Mouse (Mus musculus) spleen, adult 2 months (tissue): ENCODE data around the gene 4921504E06Rik. TPM values are rescaled to one million over a fixed set of nuclear protein-coding genes. Genes with fewer than 3 reads are reported as not detected.
A peak's percentile ranks its signal among the peaks of the same experiment; 100 is the strongest.

Experiments used
- DNase-seq, 2 experiments: peaks; one replicate each; pipeline versions ENCODE4 v3.0.0 to v3.0.0-alpha.2; 2012 to 2021; ENCODE audit warnings: low spot score in 2 of 2, low read depth in 1 of 2
- H3K27ac ChIP-seq: fragments of 200-500 bp; 2 replicates; pipeline ENCODE4 v1.5.1; 2012; ENCODE audit warnings: low read length, inconsistent platforms; ENCODE audit not compliant: insufficient read depth
- H3K27me3 ChIP-seq: fragments of 200-500 bp; 2 replicates; pipeline ENCODE4 v1.6.1; 2012; ENCODE audit warnings: mild to moderate bottlenecking, moderate library complexity, low read length, inconsistent platforms; ENCODE audit not compliant: control insufficient read depth, insufficient read depth
- H3K36me3 ChIP-seq: fragments of 200-500 bp; 2 replicates; pipeline ENCODE4 v1.6.1; 2012; ENCODE audit warnings: mild to moderate bottlenecking, low read length, inconsistent platforms; ENCODE audit not compliant: control insufficient read depth, insufficient read depth
- H3K4me1 ChIP-seq: fragments of 200-500 bp; 2 replicates; pipeline ENCODE4 v1.6.1; 2011; ENCODE audit warnings: inconsistent platforms; ENCODE audit not compliant: control insufficient read depth, insufficient read depth, insufficient read length
- H3K4me3 ChIP-seq: fragments of 200-500 bp; 2 replicates; pipeline ENCODE4 v1.5.1; 2011; ENCODE audit warnings: mild to moderate bottlenecking, inconsistent platforms; ENCODE audit not compliant: insufficient read depth, insufficient read length; ENCODE audit errors: extremely low read depth
- CTCF ChIP-seq: fragments of 200-500 bp; IDR thresholded peaks from 2 replicates; pipeline ENCODE4 v1.5.1; 2011; ENCODE audit warnings: mild to moderate bottlenecking, inconsistent platforms; ENCODE audit not compliant: insufficient read depth, insufficient read length, insufficient replicate concordance; ENCODE audit errors: extremely low read depth
- POLR2A ChIP-seq: fragments of 200-500 bp; IDR thresholded peaks from 2 replicates; pipeline ENCODE4 v1.6.1; 2011; ENCODE audit warnings: low read depth, low read length, inconsistent platforms
- WGBS: fragments of 180-500 bp; shearing (Covaris S2); methylation state at CpG from one replicate; pipeline ENCODE4 v1.1.7; 2018; 5-methylcytosine and 5-hydroxymethylcytosine counted together
- polyA plus RNA-seq: library from polyadenylated mRNA; depleted of rRNA; stranded (reverse); fragments of >200 nt; gene quantifications from 2 replicates; pipeline ENCODE4 v1.2.3, GENCODE M21; 2012

Gene 4921504E06Rik
- polyA plus RNA-seq, 1 experiment = not detected

- 9% methylated on average over 10 of the region's 10 CpGs for WGBS
- TF ChIP-seq POLR2A (no peak), CTCF (no peak)
- H3K27ac ChIP-seq = no peak overlapping the region
- no peaks in the 10 kb centered on the region for H3K4me1 ChIP-seq
- H3K4me3 ChIP-seq = no peak overlapping the region
- DNase-seq = peak in 1 of 2 experiments; percentile 18
- no peaks in the 10 kb centered on the region for H3K36me3 ChIP-seq
- peaks cover 14% of the 10 kb centered on the region for H3K27me3 ChIP-seq
These were observed 124.7 kb downstream of the 4921504E06Rik start for GRCm38 (mm10) chr2:19429031-19429430.

- no peak overlapping the region for H3K27ac ChIP-seq
- TF ChIP-seq POLR2A (no peak), CTCF (no peak)
- DNase-seq = no peak
- H3K4me1 ChIP-seq = no peaks in the 10 kb centered on the region
- 75% methylated on average over 6 of the region's 6 CpGs for WGBS
- no peak overlapping the region for H3K4me3 ChIP-seq
- no peaks in the 10 kb centered on the region for H3K27me3 ChIP-seq
- no peaks in the 10 kb centered on the region for H3K36me3 ChIP-seq
These were observed 130.6 kb downstream of the 4921504E06Rik start for GRCm38 (mm10) chr2:19423086-19423485.

GRCm38 (mm10) chr2:19422226-19422625 is 131.5 kb downstream of the 4921504E06Rik start:
- no peak for DNase-seq
- Histone ChIP-seq H3K27me3 (no peaks in the 10 kb centered on the region), H3K27ac (no peak overlapping the region), H3K4me3 (no peak overlapping the region), H3K4me1 (no peaks in the 10 kb centered on the region), H3K36me3 (no peaks in the 10 kb centered on the region)
- TF ChIP-seq POLR2A (no peak), CTCF (no peak)

GRCm38 (mm10) chr2:19419686-19420345 is 133.9 kb downstream of the 4921504E06Rik start:
- Histone ChIP-seq H3K4me1 (no peaks in the 10 kb centered on the region), H3K27ac (no peak overlapping the region), H3K4me3 (no peak overlapping the region), H3K27me3 (no peaks in the 10 kb centered on the region), H3K36me3 (no peaks in the 10 kb centered on the region)
- no peak for TF ChIP-seq POLR2A
- no peak for TF ChIP-seq CTCF
- no peak for DNase-seq
- WGBS = 71% methylated on average over 1 of the region's 1 CpGs

- no peak for TF ChIP-seq POLR2A
- TF ChIP-seq CTCF = no peak
- 61% methylated on average over 6 of the region's 6 CpGs for WGBS
- Histone ChIP-seq H3K4me1 (no peaks in the 10 kb centered on the region), H3K4me3 (no peak overlapping the region), H3K27me3 (no peaks in the 10 kb centered on the region), H3K27ac (no peak overlapping the region), H3K36me3 (no peaks in the 10 kb centered on the region)
- no peak for DNase-seq
These were observed 137.6 kb downstream of the 4921504E06Rik start for GRCm38 (mm10) chr2:19416066-19416465.

GRCm38 (mm10) chr2:19415063-19415521 is 138.6 kb downstream of the 4921504E06Rik start:
- DNase-seq = peak in 1 of 2 experiments; percentile 66
- H3K4me1 ChIP-seq = no peaks in the 10 kb centered on the region
- 2% methylated on average over 6 of the region's 6 CpGs for WGBS
- no peaks in the 10 kb centered on the region for H3K36me3 ChIP-seq
- H3K27me3 ChIP-seq = no peaks in the 10 kb centered on the region
- no peak overlapping the region for H3K27ac ChIP-seq
- no peak overlapping the region for H3K4me3 ChIP-seq
- TF ChIP-seq POLR2A (no peak), CTCF (no peak)
